In genomic region chr4:56220531-56220930, GRCm38 (mm10) we compare ENCODE assay signal across 18 mouse cellular contexts.
DNase-seq lines count a peak whose midpoint lies in the region; ATAC-seq and TF ChIP-seq lines count a peak whose summit lies in the region.
"Had no signal": no experiment of that assay in that cellular context is flagged by ENCODE, and none has a peak within 500 bp of the region (broad histone marks: within the 10 kb centered on the region; RNA-seq: fewer than 3 reads in every experiment).

No protein-coding gene starts in this region.

- no peak overlapping the region for H3K27ac ChIP-seq in neural tube, embryonic 15.5 days (replicated peaks)
- H3K27ac ChIP-seq in neural tube, embryonic 14.5 days (ENCODE audit: low read depth, low read length) = no peak overlapping the region
- H3K27ac ChIP-seq in cerebellum, adult 2 months (ENCODE audit: insufficient read depth, low read length) = no peak overlapping the region
- H3K27ac ChIP-seq: heart, adult 2 months; left cerebral cortex, adult 2 months had no signal

- intact Hi-C loops in heart, postnatal 14 days (cut with DNase I) = loop anchor here (5.0 kb wide), 2 partner anchors 98 to 708 kb away; no protein-coding TSS in a partner anchor
- intact Hi-C loops in left cerebral cortex, postnatal 14 days (cut with DNase I) = loop anchor here (5.0 kb wide), 1 partner anchor 693 kb away; no protein-coding TSS in a partner anchor

- DNase-seq in heart, adult 11 months = peak; percentile 81
- no peak for DNase-seq in heart, postnatal 14 days
- DNase-seq in neural tube, embryonic 10.5 days (ENCODE audit: extremely low spot score, low spot score) = peak; percentile 21
- DNase-seq in lung, postnatal 10 days = peak; percentile 50
- no peak for DNase-seq in left cerebral cortex, postnatal 14 days (ENCODE audit: low spot score in 2 of 2)
- DNase-seq in cerebellum, adult 2 months = no peak
- DNase-seq: B cell, adult 2 months; cerebellum, adult 11-12 months; heart, adult 2 months; liver, postnatal 0 days; thymus, adult 18-20 months had no signal

- no peaks in the 10 kb centered on the region for H3K27me3 ChIP-seq in neural tube, embryonic 15.5 days (replicated peaks)
- no peaks in the 10 kb centered on the region for H3K27me3 ChIP-seq in neural tube, embryonic 14.5 days (ENCODE audit: control insufficient read depth, insufficient read depth, low read length)
- H3K27me3 ChIP-seq in cerebellum, adult 2 months (ENCODE audit: control insufficient read depth, insufficient read depth, low read length) = no peaks in the 10 kb centered on the region; the same call in 1 of the 2 replicates
- H3K27me3 ChIP-seq: Patski had no signal

- no peaks in the 10 kb centered on the region for H3K9me3 ChIP-seq in neural tube, embryonic 15.5 days (replicated peaks)
- H3K9me3 ChIP-seq in neural tube, embryonic 14.5 days (ENCODE audit: control insufficient read depth, low read length) = no peaks in the 10 kb centered on the region

- WGBS in neural tube, embryonic 15.5 days = 15% methylated on average over 8 of the region's 8 CpGs
- 20% methylated on average over 8 of the region's 8 CpGs for WGBS in neural tube, embryonic 14.5 days
- WGBS in cerebellum, adult 2 months = 50% methylated on average over 8 of the region's 8 CpGs

- no peak for TF ChIP-seq CTCF in cerebellum, adult 2 months (IDR thresholded peaks at IDR 0.05; ENCODE audit: borderline replicate concordance, insufficient read depth, low read depth, low read length)

- H3K9ac ChIP-seq in neural tube, embryonic 15.5 days (replicated peaks) = no peak overlapping the region
- H3K9ac ChIP-seq in neural tube, embryonic 14.5 days (replicated peaks; ENCODE audit: low read depth, low read length) = no peak overlapping the region
- H3K9ac ChIP-seq: liver, postnatal 0 days had no signal

- H3K4me3 ChIP-seq in neural tube, embryonic 15.5 days (replicated peaks) = no peak overlapping the region
- H3K4me3 ChIP-seq in neural tube, embryonic 14.5 days (ENCODE audit: low read depth, low read length) = no peak overlapping the region
- no peak overlapping the region for H3K4me3 ChIP-seq in cerebellum, adult 2 months (replicated peaks; ENCODE audit: insufficient read depth, low read depth, low read length)
- H3K4me3 ChIP-seq: erythroblast, embryonic 14.5 days; heart, adult 2 months; left cerebral cortex, adult 2 months had no signal

- H3K4me2 ChIP-seq in neural tube, embryonic 15.5 days = no peak overlapping the region
- H3K4me2 ChIP-seq in neural tube, embryonic 14.5 days (ENCODE audit: low read depth, low read length) = no peak overlapping the region

- no peak for ATAC-seq in neural tube, embryonic 15.5 days (ENCODE audit: low FRiP score)
- ATAC-seq in neural tube, embryonic 14.5 days (ENCODE audit: low read depth) = peak; percentile 58; the same call in 1 of the 2 replicates
- ATAC-seq: forebrain, embryonic 16.5 days; inflammation-experienced regulatory T-cells, adult 6 months; liver, postnatal 0 days; Patski had no signal

- no peaks in the 10 kb centered on the region for H3K36me3 ChIP-seq in neural tube, embryonic 15.5 days
- no peaks in the 10 kb centered on the region for H3K36me3 ChIP-seq in neural tube, embryonic 14.5 days (ENCODE audit: control insufficient read depth, insufficient read depth, low read length)

- TF ChIP-seq POLR2A in cerebellum, adult 2 months (IDR thresholded peaks at IDR 0.05; ENCODE audit: borderline replicate concordance, insufficient read depth, low read length) = no peak

- peaks cover 12% of the 10 kb centered on the region; the same call in 1 of the 2 replicates for H3K4me1 ChIP-seq in neural tube, embryonic 15.5 days
- H3K4me1 ChIP-seq in neural tube, embryonic 14.5 days (ENCODE audit: control insufficient read depth, insufficient read depth, low read length) = no peaks in the 10 kb centered on the region
- H3K4me1 ChIP-seq in cerebellum, adult 2 months (ENCODE audit: control insufficient read depth, insufficient read depth, low read length) = no peaks in the 10 kb centered on the region

Comparison
In these comparisons a context has a peak if more than half of its experiments do, and no peak if none do; other contexts are left out.
1. DNase-seq: peak in heart, adult 11 months (single experiment), neural tube, embryonic 10.5 days (single experiment) and lung, postnatal 10 days (single experiment); none in heart, postnatal 14 days (0 of 2), left cerebral cortex, postnatal 14 days (0 of 2) and cerebellum, adult 2 months (0 of 2).